Mouse (Mus musculus) cerebellum, postnatal 4 days (tissue): ENCODE measurements around the gene Pias1.
"Not testable (repeated sequence)": the region's sequence is repeated elsewhere in the genome, so short reads cannot be mapped to it uniquely, and the experiment has no call there.

Experiments used
- DNase-seq, 2 experiments: peaks; one replicate each; pipeline ENCODE4 v3.0.0; 2022; ENCODE audit warnings: low spot score in 2 of 2, mixed read lengths in 1 of 2

Gene Pias1

DNA sequence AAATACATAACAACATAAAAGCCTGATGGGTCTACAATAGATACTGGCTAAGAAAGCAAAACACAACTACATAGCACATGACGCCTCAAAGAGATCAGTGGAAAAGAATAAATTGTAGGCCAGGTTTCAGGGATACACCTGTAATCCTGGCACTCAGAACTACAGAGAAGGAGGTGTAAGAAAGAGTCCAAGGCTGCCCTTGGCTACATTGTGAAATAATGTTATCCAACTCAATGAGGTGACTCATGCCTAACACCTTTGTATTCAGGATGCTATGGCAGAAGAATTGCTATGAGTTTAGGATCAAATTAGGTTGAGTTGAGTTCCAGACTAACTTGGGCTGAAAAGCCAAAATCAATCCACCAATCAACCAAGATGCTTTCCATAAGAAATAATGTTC is 43.7 kb downstream of the Pias1 start:
- no peak for DNase-seq

DNA sequence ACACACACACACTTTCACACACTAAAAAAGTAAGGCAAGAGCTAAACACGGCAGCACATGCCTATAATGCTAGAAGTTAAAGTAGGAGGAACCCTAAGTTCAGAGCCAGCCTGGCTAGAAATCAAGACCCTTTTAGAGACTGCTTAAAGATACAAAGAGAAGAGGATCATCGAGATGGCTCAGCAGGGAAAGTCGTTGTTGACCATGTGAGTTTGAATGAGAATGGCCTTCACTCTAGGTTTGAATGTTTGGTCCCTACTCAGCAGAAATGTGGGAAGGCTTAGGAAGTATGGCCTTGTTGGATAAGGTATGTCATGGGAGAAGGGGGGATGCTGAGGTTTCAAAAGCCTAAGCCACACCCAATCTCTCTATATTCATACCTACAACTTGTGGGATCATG is 46.8 kb downstream of the Pias1 start:
- no peak for DNase-seq

- no peak for DNase-seq
Observed at GRCm38 (mm10) chr9:62935854-62936253, 51.9 kb downstream of the Pias1 start.

DNA sequence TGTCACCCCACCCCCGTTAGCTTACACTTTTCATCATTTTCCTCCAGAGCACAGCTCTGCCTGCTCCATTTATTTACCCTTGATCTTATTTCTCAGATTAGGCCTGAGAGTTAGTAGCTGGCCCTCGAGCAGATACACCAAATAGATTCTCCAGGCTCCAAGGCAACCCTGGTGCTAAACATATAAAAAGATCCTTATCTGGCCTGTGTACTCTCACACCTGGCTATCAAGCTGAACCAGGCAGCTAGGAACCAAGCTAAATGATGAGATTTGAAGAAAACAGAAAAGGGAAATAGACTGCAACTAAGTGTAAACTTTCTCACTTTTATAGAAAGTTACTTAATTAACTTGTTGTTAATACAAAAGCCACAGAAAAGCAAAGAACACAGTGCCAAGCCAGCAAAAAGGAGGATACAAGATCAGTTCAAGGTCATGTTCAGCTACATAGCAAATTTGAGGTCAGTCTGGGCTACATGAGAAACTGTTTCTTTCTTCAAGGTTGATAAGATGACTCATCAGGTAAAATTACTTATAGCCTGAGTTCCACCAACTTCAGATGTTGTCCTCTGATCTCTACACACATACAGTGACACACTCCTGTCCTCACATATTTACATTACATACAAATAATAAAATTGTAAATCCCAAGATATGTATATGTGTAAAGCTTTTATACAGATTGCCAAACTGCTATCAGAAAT is 52.9 kb downstream of the Pias1 start:
- no peak for DNase-seq

- DNase-seq: no peak
Observed at GRCm38 (mm10) chr9:62932575-62933339, 55.0 kb downstream of the Pias1 start.

GRCm38 (mm10) chr9:62924886-62925610 is 62.7 kb downstream of the Pias1 start:
- no peak for DNase-seq

- no peak for DNase-seq
Observed at GRCm38 (mm10) chr9:62920877-62921276, 66.8 kb downstream of the Pias1 start.

DNA sequence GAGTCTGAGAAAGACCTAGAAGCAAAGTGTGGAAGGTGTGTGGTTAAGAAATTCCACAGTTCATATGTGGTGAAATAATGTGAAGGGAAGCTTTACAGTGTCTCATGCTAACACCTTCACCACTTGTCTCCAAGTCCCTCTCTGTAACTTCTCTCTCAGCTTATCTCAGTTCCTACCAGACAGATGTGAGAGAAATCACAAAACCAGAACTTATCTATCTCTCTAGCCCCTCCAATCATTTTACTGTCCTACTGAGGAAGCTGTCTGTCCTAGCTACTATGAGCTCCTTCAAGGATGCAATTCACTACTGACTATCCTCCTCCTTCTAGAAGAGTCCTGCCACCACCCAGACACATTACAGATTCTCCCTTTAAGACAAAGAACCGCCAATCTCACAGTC is 70.7 kb downstream of the Pias1 start:
- DNase-seq: no peak

- no peak for DNase-seq
Observed at GRCm38 (mm10) chr9:62913390-62914069, 74.2 kb downstream of the Pias1 start.

DNA sequence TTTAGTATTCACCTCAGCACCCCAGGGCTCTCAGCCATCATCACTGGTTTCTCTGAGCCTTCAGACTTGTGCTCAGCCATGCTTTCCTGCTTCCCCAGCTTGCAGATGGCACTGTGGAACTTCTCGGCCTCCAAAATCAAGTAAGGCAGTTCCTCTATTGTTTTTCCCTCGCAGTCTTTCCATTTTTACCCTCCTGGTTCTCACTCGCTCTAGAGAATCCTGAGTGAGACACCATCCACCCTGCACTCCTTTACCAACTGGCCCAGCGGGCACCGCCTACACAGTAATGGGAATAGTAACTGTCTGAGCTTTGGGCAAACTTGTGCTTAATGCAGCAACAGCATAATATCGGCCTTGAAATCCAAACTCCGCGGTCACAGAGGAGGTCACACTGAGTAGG is 82.7 kb downstream of the Pias1 start:
- DNase-seq: no peak

DNA sequence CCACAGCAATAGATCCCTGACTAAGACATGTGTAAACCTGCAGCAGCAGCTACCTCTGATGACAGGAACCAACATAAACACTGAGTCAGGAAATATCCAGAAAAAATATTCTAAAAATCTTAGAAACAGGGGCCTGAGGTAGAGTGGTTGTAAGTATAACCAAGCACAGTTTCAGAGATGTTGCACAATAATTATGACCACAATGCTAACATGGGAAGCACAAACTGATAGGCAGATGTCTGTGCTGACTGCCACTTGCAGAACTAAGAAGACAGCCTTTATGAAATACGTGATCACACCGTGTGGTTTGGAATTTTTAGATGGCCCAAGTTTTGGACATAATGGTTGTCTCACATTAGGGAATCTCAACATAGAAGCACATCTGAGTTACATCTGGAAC is 83.9 kb downstream of the Pias1 start:
- no peak for DNase-seq

DNA sequence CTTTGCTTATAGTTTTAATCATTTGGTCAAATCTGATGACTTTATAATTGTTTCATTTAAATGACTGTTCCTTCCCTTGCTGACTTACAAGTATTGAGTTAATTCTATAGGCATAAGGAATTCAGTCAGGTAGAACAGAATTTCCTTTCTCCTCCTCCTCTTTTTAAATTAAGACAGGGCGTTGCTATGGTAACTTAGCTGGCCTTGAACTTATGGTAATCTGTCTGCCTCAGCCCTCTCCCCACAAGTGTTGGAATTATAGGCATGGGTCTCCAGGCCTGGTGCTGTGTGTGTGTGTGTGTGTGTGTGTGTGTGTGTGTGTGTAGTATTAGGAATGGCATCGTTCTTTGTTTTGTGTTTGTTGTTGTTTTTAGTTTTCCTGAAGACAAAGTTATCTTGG is 86.0 kb downstream of the Pias1 start:
- DNase-seq: no peak

- no peak for DNase-seq
Observed at GRCm38 (mm10) chr9:62894486-62894885, 93.2 kb downstream of the Pias1 start.

- no peak for DNase-seq
Observed at GRCm38 (mm10) chr9:62881871-62882270, 105.9 kb downstream of the Pias1 start.

GRCm38 (mm10) chr9:62877825-62878224 is 109.9 kb downstream of the Pias1 start:
- DNase-seq: no peak

DNA sequence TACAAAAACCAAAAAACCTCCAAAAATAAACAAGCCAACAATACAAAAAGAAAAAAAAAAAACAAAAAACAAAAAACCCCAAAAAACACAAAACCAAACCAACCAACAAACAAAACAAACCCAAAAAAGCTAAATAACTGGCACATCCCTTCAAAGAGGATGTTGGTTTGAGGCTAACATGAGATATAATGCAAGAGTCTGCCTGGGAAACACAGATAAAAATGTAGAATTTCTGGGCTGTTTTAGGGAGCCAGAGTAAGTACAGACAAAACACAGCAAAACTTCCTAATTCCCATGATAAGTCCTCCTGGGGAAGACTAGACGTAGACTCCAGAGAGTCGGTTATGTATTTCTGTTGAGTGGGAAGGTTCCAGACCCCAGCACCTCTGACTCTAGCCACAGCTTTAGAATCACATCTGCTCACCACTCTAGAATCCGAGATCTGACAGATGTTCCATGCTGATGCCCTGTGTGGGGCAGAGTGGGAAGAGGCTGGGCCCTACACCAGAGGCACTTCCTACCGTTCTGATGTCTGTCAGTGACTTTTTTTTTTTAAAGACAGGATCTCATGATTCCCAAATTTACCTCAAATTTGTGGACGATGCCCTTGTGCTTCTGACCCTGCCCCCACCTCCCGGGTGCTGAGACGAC is 110.6 kb downstream of the Pias1 start:
- DNase-seq: no peak

- DNase-seq: no peak
Observed at GRCm38 (mm10) chr9:62870728-62871127, 117.0 kb downstream of the Pias1 start.

DNA sequence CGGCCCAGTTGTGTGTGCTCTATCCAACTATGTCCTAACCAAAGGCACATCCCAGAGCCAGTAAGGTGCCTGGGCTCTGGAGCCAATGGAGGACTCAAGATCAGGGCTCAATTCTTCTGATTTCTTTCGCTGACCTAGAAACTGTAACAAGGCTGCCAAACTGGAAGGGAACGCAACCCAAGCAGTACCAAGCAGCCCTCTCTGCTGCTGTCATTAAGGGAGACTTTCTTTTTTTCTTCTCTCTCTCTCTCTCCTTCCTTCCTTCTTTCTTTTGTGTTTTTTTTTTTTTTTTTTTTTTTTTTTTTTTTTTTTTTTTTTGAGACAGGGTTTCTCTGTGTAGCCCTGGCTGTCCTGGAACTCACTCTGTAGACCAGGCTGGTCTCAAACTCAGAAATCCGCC is 118.5 kb downstream of the Pias1 start:
- DNase-seq: not testable (repeated sequence)

- DNase-seq: no peak
Observed at GRCm38 (mm10) chr9:62860866-62861265, 126.9 kb downstream of the Pias1 start.

DNA sequence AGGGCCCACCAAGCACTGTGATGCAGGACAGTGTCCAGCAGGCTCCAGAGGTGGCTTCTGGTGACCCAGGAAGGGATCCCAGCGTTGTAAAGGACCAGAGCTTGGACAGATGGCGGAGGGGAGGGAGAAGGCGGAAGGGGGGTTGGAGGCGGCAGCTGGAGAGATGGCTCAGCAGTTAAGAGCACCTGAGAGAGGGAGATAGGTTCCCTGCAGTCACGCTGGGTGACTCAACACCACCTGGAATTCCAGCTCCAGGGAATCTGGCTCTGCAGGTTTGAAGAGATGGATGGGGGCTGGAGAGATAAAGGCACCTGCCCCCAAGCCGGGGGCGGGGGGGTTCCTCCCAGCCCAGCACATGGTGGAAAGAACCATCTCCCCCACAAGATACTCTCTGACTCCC is 127.6 kb downstream of the Pias1 start:
- not testable (repeated sequence) for DNase-seq

DNA sequence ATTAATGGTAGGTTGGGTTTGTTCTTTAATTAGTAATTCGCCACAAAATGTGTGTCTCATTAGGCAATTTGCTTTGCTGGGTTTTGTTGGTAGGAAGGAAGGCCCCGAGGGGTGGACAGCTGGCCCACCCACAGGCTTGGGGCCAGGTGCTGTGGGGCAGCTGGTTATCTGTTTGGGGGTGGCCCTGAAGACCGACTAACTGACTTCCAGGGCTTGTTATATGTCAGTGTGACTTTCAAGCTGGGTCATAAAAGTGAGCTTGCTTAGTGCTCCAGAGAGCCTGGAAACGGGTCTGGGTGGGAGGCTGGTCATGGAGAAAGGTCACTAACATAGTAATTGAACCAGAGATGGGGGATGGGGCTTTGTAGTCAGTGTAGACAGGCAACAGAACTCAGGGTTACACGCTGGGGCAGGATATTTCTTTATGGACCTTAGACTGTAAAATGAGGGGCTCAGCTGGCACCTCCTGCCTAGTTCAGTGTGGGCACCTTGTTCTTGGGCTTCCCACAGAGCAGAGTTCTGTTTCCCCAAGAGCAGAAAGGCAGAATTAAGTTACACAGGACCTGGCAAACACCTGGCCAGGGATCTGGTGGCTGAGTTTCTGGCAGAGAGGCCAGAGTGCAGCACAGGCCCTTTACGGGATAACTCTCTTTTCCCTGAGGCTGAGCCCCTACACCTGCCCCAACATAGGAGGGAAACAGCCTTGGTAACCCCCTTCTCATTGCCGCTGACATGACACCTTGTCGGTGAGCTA is 129.3 kb downstream of the Pias1 start:
- no peak for DNase-seq
